Mouse (Mus musculus) heart, adult 2 months (tissue): ENCODE measurements around the gene Sh3gl1. TPM values are rescaled to one million over a fixed set of nuclear protein-coding genes. Genes with fewer than 3 reads are reported as not detected.
A peak's percentile ranks its signal among the peaks of the same experiment; 100 is the strongest.

ENCODE experiments used
- DNase-seq, 2 experiments: peaks; one replicate each; pipeline ENCODE4 v3.0.0; 2021
- H3K27ac ChIP-seq: fragments of 200-600 bp; 2 replicates; pipeline ENCODE4 v1.8.1; 2022
- H3K27me3 ChIP-seq: fragments of 200-500 bp; 2 replicates; pipeline ENCODE4 v1.6.1; 2012; ENCODE audit warnings: mild to moderate bottlenecking, low read length, inconsistent platforms, mixed read lengths; ENCODE audit not compliant: control insufficient read depth, insufficient read depth
- H3K36me3 ChIP-seq: fragments of 200-500 bp; 2 replicates; pipeline ENCODE4 v1.6.1; 2012; ENCODE audit warnings: low read length, inconsistent platforms; ENCODE audit not compliant: control insufficient read depth, insufficient read depth
- H3K4me1 ChIP-seq: fragments of 200-500 bp; 2 replicates; pipeline ENCODE4 v1.6.1; 2011; ENCODE audit warnings: low read length; ENCODE audit not compliant: control insufficient read depth, insufficient read depth
- H3K4me3 ChIP-seq: fragments of 200-600 bp; 2 replicates; pipeline ENCODE4 v1.8.1; 2022
- H3K79me2 ChIP-seq: fragments of 200-500 bp; replicated peaks from 2 replicates; pipeline ENCODE4 v1.6.1; 2012; ENCODE audit warnings: mild to moderate bottlenecking, inconsistent platforms, low read length, moderate library complexity, mixed read lengths; ENCODE audit not compliant: control insufficient read depth, insufficient read depth
- H3K9ac ChIP-seq: fragments of 200-500 bp; 2 replicates; pipeline ENCODE4 v1.6.1; 2012; ENCODE audit warnings: low read depth, mild to moderate bottlenecking, control low read depth, inconsistent platforms, low read length, mixed read lengths
- CTCF ChIP-seq: fragments of 200-600 bp; IDR thresholded peaks from 2 replicates; pipeline ENCODE4 v1.8.1; 2022; ENCODE audit warnings: antibody characterized with exemption, mild to moderate bottlenecking, moderate library complexity
- EP300 ChIP-seq: fragments of 200-500 bp; IDR thresholded peaks from 2 replicates; pipeline ENCODE4 v1.6.1; 2011; ENCODE audit warnings: low read depth, low read length, control low read depth; ENCODE audit not compliant: insufficient read depth
- POLR2A ChIP-seq: fragments of 200-500 bp; IDR thresholded peaks from 2 replicates; pipeline ENCODE4 v1.6.1; 2011; ENCODE audit warnings: mild to moderate bottlenecking, low read depth, low read length, control low read depth; ENCODE audit not compliant: insufficient read depth
- WGBS: fragments of 180-500 bp; shearing (Covaris S2); methylation state at CpG from one replicate; pipeline ENCODE4 v1.1.7; 2018; 5-methylcytosine and 5-hydroxymethylcytosine counted together
- intact Hi-C: fragments of 180-260 bp; cut with DNase I; formaldehyde crosslinking; loops from one replicate; pipeline ENCODE4 v1.15.1; 2025
- polyA plus RNA-seq: library from polyadenylated mRNA; depleted of rRNA; stranded (reverse); fragments of >200 nt; gene quantifications from 2 replicates; pipeline ENCODE4 v1.2.3, GENCODE M21; 2012
- total RNA-seq, 2 experiments: library from RNA; stranded (reverse); gene quantifications; 2 replicates each; pipeline ENCODE4 v1.2.3; 2021

The Sh3gl1 gene
- total and polyA plus RNA-seq, 3 experiments = 13.6 to 27.4 (median 14.3) TPM

GRCm38 (mm10) chr17:56008356-56009087 is 27.9 kb downstream of the Sh3gl1 start:
- intact Hi-C loops = no loop called here
- under 1% methylated on average over 21 of the region's 21 CpGs for WGBS
- Histone ChIP-seq H3K9ac (peak overlapping the region; percentile 48), H3K4me3 (peak overlapping the region; percentile 81), H3K27me3 (no peaks in the 10 kb centered on the region), H3K4me1 (peaks cover 4% of the 10 kb centered on the region), H3K79me2 (no peaks in the 10 kb centered on the region), H3K27ac (peak overlapping the region; percentile 87), H3K36me3 (no peaks in the 10 kb centered on the region)
- TF ChIP-seq EP300 (no peak), CTCF (no peak), POLR2A (no peak; the same call in 1 of the 2 replicates)
- peak; percentile 89 to 94 for DNase-seq

DNA sequence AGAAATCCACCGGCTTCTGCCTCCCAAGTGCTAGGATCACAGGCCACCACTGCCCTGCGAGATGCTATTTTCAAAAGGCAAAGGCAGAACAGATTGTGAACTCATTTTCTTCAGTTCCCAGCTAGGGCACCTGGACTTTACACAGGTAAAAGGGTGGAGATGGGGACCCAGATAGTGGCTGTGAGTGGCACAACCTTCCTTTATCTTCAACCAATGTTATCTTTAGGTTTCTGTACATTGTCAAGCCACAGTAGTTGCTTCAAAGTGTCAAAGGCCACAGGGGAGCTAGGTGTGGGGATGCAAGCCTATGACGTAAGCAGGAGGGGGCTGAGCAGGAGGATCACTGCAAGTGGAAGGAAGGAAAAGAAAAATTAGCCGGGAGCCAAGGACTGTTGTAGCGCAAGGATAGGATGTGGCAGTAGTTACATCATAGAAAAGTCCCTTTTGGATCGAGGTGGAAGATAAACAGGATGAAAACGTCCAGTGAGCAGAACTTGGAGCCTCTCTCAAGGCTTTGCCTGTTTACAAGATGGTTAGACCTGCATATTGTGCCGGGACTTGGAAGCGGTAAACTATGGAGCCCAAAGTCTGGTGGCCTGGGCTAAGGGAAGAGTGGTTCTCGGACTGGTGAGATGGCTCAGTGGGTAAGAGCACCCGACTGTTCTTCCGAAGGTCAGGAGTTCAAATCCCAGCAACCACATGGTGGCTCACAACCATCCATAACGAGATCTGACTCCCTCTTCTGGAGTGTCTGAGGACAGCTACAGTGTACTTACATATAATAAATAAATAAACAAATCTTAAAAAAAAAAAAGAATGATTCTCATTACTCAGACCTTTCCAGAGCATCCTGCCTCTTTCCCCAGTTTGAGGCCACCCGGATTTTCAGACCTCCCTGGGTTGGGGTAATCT is 28.7 kb downstream of the Sh3gl1 start:
- H3K9ac ChIP-seq = no peak overlapping the region
- H3K79me2 ChIP-seq = no peaks in the 10 kb centered on the region
- no peak for DNase-seq
- H3K27me3 ChIP-seq = no peaks in the 10 kb centered on the region
- peak overlapping the region; percentile 87 for H3K27ac ChIP-seq
- intact Hi-C loops = no loop called here
- H3K36me3 ChIP-seq = no peaks in the 10 kb centered on the region
- peak overlapping the region; percentile 81; the same call in 1 of the 2 replicates for H3K4me3 ChIP-seq
- TF ChIP-seq POLR2A (0 out of 2 replicates have a peak, but pooled peaks have one; percentile 65), EP300 (no peak), CTCF (peak; percentile 28)
- H3K4me1 ChIP-seq = peaks cover 4% of the 10 kb centered on the region
- 33% methylated on average over 14 of the region's 14 CpGs for WGBS

DNA sequence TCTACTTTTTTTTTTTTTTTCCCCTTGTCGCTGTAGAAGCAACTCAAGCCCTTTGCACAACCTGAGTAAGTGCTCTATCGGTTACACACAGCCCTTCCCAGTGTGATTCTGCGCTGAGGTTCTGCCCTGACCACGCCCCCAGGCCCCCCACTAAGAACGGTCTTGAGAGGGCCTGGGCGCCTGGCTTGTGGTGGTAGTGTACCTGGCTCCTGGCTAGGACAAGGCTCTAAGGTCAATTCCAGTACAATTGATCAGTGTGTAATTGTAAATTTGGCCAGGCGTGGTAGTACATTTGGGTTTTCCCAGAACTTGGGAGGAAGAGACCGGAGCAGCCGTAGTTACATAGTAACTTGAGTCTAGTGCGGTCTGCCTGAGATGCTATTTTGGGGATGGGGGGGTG is 29.5 kb downstream of the Sh3gl1 start:
- Histone ChIP-seq H3K4me1 (peaks cover 4% of the 10 kb centered on the region), H3K36me3 (no peaks in the 10 kb centered on the region), H3K9ac (no peak overlapping the region), H3K79me2 (no peaks in the 10 kb centered on the region), H3K4me3 (no peak overlapping the region), H3K27ac (no peak overlapping the region), H3K27me3 (no peaks in the 10 kb centered on the region)
- WGBS = 71% methylated on average over 10 of the region's 10 CpGs
- intact Hi-C loops = no loop called here
- no peak for DNase-seq
- no peak for TF ChIP-seq POLR2A
- TF ChIP-seq CTCF = no peak
- TF ChIP-seq EP300 = no peak

DNA sequence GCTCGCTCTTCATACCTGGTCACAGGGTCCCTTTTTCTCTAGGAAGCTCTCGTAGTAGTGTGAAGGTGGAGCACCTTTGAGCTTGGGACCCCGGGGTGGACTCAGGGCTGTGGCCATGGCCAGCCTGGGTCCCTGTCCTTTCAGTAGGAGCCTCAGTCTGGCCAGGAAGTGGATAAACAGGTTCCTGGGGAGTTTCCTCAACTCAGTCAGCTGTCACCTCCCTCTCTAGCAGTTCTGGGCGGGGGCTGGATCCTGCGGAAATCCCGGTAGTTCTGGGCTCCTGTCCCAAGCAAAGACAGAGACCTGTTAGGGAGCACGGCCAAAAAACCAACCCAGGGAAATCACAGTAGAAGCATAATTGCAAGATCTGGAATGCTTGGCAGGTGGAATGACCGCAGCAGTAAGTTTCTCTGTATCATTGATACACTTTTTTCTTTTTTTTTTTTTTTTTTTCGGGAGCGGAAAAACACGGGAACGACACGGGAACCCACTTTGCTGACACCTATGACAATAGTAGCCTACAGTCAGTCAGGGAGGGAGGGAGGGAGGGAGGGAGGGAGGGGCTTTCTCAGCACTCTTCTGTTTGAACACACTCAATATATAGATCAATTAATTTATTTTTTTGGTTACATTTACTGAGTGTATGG is 30.9 kb downstream of the Sh3gl1 start, which contains the start of the genes Stap2 and Mpnd:
TSS of gene Stap2 (minus strand) at position 170 of the 647 bp plus-strand sequence.
TSS of gene Mpnd (plus strand) at position 297 of the 647 bp plus-strand sequence.
- intact Hi-C loops = no loop called here
- Histone ChIP-seq H3K36me3 (no peaks in the 10 kb centered on the region), H3K9ac (peak within 1 kb of the TSS; percentile 33), H3K27ac (peak within 1 kb of the TSS; percentile 86), H3K4me1 (peaks cover 4% of the 10 kb centered on the region), H3K4me3 (peak within 1 kb of the TSS; percentile 51), H3K27me3 (no peaks in the 10 kb centered on the region), H3K79me2 (no peaks in the 10 kb centered on the region)
- peak; percentile 69 to 78 for DNase-seq
- TF ChIP-seq CTCF (no peak), EP300 (peak; percentile 61; the same call in 1 of the 2 replicates), POLR2A (peak; percentile 57; the same call in 1 of the 2 replicates)
- 13% methylated on average over 13 of the region's 13 CpGs for WGBS

GRCm38 (mm10) chr17:56003000-56003399 is 33.4 kb downstream of the Sh3gl1 start:
- DNase-seq = no peak
- H3K9ac ChIP-seq = no peak overlapping the region
- no peak for TF ChIP-seq CTCF
- no peak for TF ChIP-seq EP300
- H3K27me3 ChIP-seq = no peaks in the 10 kb centered on the region
- no peak overlapping the region for H3K4me3 ChIP-seq
- H3K27ac ChIP-seq = no peak overlapping the region
- intact Hi-C loops = no loop called here
- no peaks in the 10 kb centered on the region for H3K79me2 ChIP-seq
- no peaks in the 10 kb centered on the region for H3K36me3 ChIP-seq
- H3K4me1 ChIP-seq = peaks cover 2% of the 10 kb centered on the region; the same call in 1 of the 2 replicates
- WGBS = 49% methylated on average over 3 of the region's 3 CpGs
